Mouse (Mus musculus) lung, postnatal 0 days (tissue): ENCODE measurements at regions not wholly inside any gene's neighbourhood (a gene's known extent, or its start where the extent isn't known, plus 50 kb on each side); places are given as distances from the start of the nearest gene placed in this dataset.

Experiments
- CTCF ChIP-seq: IDR thresholded peaks from 2 replicates; pipeline ENCODE4 v1.5.1; 2016; ENCODE audit warnings: antibody characterized with exemption, mild to moderate bottlenecking
- EP300 ChIP-seq: IDR thresholded peaks from 2 replicates; pipeline ENCODE4 v1.6.1; 2016; ENCODE audit warnings: antibody characterized with exemption, mild to moderate bottlenecking, control low read depth

DNA sequence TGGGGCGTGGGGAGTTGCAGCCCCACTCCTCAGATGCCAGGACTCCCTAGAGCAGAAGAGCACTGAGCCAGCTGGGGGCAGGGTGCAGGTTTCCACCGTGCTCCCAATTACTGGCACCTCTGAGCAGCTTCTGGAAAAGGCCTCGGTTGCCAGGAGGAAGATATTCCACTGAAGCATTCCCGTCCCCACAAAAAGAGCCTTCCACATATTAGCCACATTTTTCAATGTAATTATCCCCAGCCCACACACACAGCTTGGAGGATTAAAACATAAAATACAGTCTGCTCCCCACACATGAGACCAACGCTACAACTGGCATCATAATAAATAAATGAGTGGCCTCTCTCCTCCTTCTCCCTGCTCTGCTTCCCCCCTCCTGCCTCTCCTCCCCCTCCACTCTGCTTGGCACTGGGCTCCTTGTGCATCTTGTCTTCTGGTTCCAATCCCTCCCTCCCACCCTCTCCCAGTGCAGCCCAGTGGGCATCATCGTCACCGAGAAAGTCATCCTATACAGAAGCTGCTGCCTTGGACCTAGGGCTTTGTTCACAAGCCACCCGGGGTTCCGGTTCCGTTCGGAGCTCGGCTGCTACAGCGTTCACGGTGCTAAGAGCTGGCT lies 331.3 kb upstream of the Zmiz1 start:
- TF ChIP-seq CTCF = no peak
- TF ChIP-seq EP300 = no peak
